Mouse (Mus musculus) erythroblast, embryonic 14.5 days (primary cell): ENCODE measurements around the gene Fyn. TPM values are rescaled to one million over a fixed set of nuclear protein-coding genes. Genes with fewer than 3 reads are reported as not detected.

Experiments
- H3K27me3 ChIP-seq: 2 replicates; pipeline ENCODE4 v1.6.1; 2012; ENCODE audit warnings: inconsistent platforms; ENCODE audit not compliant: control insufficient read depth
- H3K36me3 ChIP-seq: 2 replicates; pipeline ENCODE4 v1.6.1; 2012; ENCODE audit warnings: mild to moderate bottlenecking, inconsistent platforms; ENCODE audit not compliant: control insufficient read depth
- H3K4me1 ChIP-seq: 2 replicates; pipeline ENCODE4 v1.6.1; 2012; ENCODE audit warnings: inconsistent platforms; ENCODE audit not compliant: control insufficient read depth
- H3K4me3 ChIP-seq: replicated peaks from 2 replicates; pipeline ENCODE3; 2012; ENCODE audit warnings: moderate library complexity, mild to moderate bottlenecking, inconsistent platforms
- H3K9me3 ChIP-seq: 2 replicates; pipeline ENCODE4 v1.6.1; 2012; ENCODE audit warnings: low read length, inconsistent platforms, mixed read lengths; ENCODE audit not compliant: control insufficient read depth
- GATA1 ChIP-seq: IDR thresholded peaks from 2 replicates; pipeline ENCODE4 v1.6.1; 2012; ENCODE audit warnings: low read length, inconsistent platforms, mixed read lengths
- TAL1 ChIP-seq: IDR thresholded peaks from 3 replicates; pipeline ENCODE4 v1.6.1; 2012; ENCODE audit warnings: low read length, inconsistent platforms, mixed read lengths
- polyA plus RNA-seq: library from polyadenylated mRNA; stranded (reverse); fragments of >175 nt; gene quantifications from 2 replicates; pipeline ENCODE4 v1.2.3, GENCODE M21; 2012

Gene Fyn
- polyA plus RNA-seq, 1 experiment, result 1.1 TPM

- peaks cover 2% of the 10 kb centered on the region; the same call in 1 of the 2 replicates for H3K36me3 ChIP-seq
- no peaks in the 10 kb centered on the region for H3K27me3 ChIP-seq
- TF ChIP-seq GATA1 (no peak), TAL1 (no peak)
- H3K4me3 ChIP-seq, result no peak overlapping the region
- no peaks in the 10 kb centered on the region for H3K9me3 ChIP-seq
- peaks cover 41% of the 10 kb centered on the region for H3K4me1 ChIP-seq
Measured at GRCm38 (mm10) chr10:39457281-39457680, 88.6 kb downstream of the Fyn start.

- no peak for TF ChIP-seq TAL1
- no peak for TF ChIP-seq GATA1
- peaks cover 2% of the 10 kb centered on the region; the same call in 1 of the 2 replicates for H3K36me3 ChIP-seq
- no peaks in the 10 kb centered on the region for H3K9me3 ChIP-seq
- no peak overlapping the region for H3K4me3 ChIP-seq
- peaks cover 41% of the 10 kb centered on the region for H3K4me1 ChIP-seq
- no peaks in the 10 kb centered on the region for H3K27me3 ChIP-seq
Measured at GRCm38 (mm10) chr10:39458766-39459699, 90.4 kb downstream of the Fyn start.

- Histone ChIP-seq H3K27me3 (no peaks in the 10 kb centered on the region), H3K4me3 (no peak overlapping the region), H3K4me1 (peaks cover 37% of the 10 kb centered on the region), H3K36me3 (peaks cover 2% of the 10 kb centered on the region; the same call in 1 of the 2 replicates), H3K9me3 (no peaks in the 10 kb centered on the region)
- TF ChIP-seq GATA1, result no peak
- TF ChIP-seq TAL1, result no peak
Measured at GRCm38 (mm10) chr10:39460621-39461020, 92.0 kb downstream of the Fyn start.

- no peak overlapping the region for H3K4me3 ChIP-seq
- no peaks in the 10 kb centered on the region for H3K9me3 ChIP-seq
- H3K36me3 ChIP-seq, result peaks cover 2% of the 10 kb centered on the region; the same call in 1 of the 2 replicates
- no peaks in the 10 kb centered on the region for H3K27me3 ChIP-seq
- TF ChIP-seq GATA1, result no peak
- TF ChIP-seq TAL1, result no peak
- peaks cover 26% of the 10 kb centered on the region for H3K4me1 ChIP-seq
Measured at GRCm38 (mm10) chr10:39461909-39462308, 93.3 kb downstream of the Fyn start.

DNA sequence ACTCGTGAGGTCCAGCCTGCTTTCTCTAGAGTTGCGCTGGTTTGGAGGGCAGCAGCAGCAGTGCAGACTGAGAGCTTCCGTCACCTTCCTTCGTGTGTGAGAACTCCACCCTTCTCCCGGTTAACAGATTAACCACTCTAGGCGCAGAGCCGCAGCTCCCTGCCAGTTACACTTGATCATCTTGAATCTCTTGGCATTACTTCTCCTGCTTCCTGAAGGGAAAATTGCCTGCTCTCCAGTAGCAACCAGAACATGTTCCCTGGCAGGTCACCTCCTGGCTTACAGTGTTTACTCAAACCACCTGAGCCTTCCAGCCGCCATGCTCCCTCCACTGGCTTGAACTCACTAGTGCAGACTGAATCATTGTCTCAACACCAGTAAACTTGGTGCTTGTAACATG, 94.1 kb downstream of the Fyn start:
- Histone ChIP-seq H3K27me3 (no peaks in the 10 kb centered on the region), H3K9me3 (no peaks in the 10 kb centered on the region), H3K36me3 (no peaks in the 10 kb centered on the region), H3K4me1 (peaks cover 24% of the 10 kb centered on the region), H3K4me3 (no peak overlapping the region)
- no peak for TF ChIP-seq TAL1
- TF ChIP-seq GATA1, result no peak

DNA sequence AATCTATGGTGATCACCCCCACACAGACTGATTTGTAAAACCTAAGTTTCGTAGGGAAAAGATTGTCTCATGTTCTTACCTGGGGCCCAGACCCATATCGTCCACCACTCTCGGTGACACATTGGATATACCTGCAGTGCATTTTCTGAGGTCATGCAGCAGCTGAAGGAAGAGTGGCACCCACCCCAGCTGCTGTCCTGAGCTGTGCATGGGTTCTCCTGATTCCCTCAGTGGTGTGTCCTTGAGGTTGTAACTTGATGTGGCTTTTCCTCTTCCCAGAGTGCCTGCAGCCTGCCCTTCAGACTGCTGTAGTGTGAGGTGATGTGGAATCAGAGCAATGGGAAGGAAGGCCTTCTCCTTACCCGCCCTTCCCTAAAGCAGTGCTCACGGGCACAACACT, 95.7 kb downstream of the Fyn start:
- no peaks in the 10 kb centered on the region for H3K36me3 ChIP-seq
- H3K27me3 ChIP-seq, result no peaks in the 10 kb centered on the region
- no peaks in the 10 kb centered on the region for H3K9me3 ChIP-seq
- no peak overlapping the region for H3K4me3 ChIP-seq
- TF ChIP-seq GATA1 (no peak), TAL1 (no peak)
- peaks cover 8% of the 10 kb centered on the region for H3K4me1 ChIP-seq

- H3K9me3 ChIP-seq, result no peaks in the 10 kb centered on the region
- H3K4me3 ChIP-seq, result no peak overlapping the region
- no peaks in the 10 kb centered on the region for H3K4me1 ChIP-seq
- H3K27me3 ChIP-seq, result no peaks in the 10 kb centered on the region
- no peak for TF ChIP-seq TAL1
- no peak for TF ChIP-seq GATA1
- no peaks in the 10 kb centered on the region for H3K36me3 ChIP-seq
Measured at GRCm38 (mm10) chr10:39467317-39467716, 98.7 kb downstream of the Fyn start.

GRCm38 (mm10) chr10:39467821-39468220, 99.2 kb downstream of the Fyn start:
- Histone ChIP-seq H3K27me3 (no peaks in the 10 kb centered on the region), H3K36me3 (no peaks in the 10 kb centered on the region), H3K4me1 (no peaks in the 10 kb centered on the region), H3K4me3 (no peak overlapping the region), H3K9me3 (no peaks in the 10 kb centered on the region)
- TF ChIP-seq TAL1, result no peak
- no peak for TF ChIP-seq GATA1

DNA sequence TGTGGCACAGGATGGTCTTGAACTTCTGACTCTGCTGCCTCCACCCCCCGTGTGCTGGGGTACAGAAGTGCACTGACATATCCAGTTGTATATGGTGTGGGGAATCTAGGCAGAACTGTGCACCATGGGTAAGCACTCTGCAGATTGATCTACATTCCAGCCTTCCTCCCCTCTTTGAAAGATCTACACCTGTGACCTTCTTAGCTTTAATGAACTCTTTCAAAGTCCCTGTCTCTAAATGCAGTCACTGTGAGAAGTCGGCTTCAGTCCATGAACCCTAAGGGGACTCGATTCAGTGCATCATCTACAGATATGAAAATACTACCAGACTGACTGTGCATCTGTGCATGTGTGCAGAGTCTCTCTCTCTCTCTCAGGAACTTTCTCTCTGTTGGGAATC, 99.9 kb downstream of the Fyn start:
- TF ChIP-seq TAL1 (no peak), GATA1 (no peak)
- Histone ChIP-seq H3K4me1 (no peaks in the 10 kb centered on the region), H3K4me3 (no peak overlapping the region), H3K27me3 (no peaks in the 10 kb centered on the region), H3K36me3 (no peaks in the 10 kb centered on the region), H3K9me3 (no peaks in the 10 kb centered on the region)
